Mouse (Mus musculus) lung, embryonic 14.5 days (tissue): ENCODE data around the gene Tomm34. TPM values are rescaled to one million over a fixed set of nuclear protein-coding genes. Genes with fewer than 3 reads are reported as not detected.

ENCODE experiments used
- ATAC-seq: fragments of 200-750 bp; cut with Nextera tagmentation; 2 replicates; pipeline ENCODE4 v1.8.0; 2017; ENCODE audit warnings: mild to moderate bottlenecking, moderate TSS enrichment, moderate library complexity; ENCODE audit not compliant: insufficient read depth
- DNase-seq: peaks from one replicate; pipeline ENCODE4 v3.0.0-alpha.2; 2015
- H3K27ac ChIP-seq: fragments of 300-500 bp; sonication (generic); 2 replicates; pipeline ENCODE4 v1.5.1; 2014; ENCODE audit warnings: low read depth, mild to moderate bottlenecking, moderate library complexity
- H3K27me3 ChIP-seq: fragments of 300-500 bp; sonication (generic); 2 replicates; pipeline ENCODE4 v1.6.1; 2014; ENCODE audit warnings: low read length, control low read depth; ENCODE audit not compliant: insufficient read depth
- H3K36me3 ChIP-seq: fragments of 300-500 bp; sonication (generic); 2 replicates; pipeline ENCODE4 v1.6.1; 2014; ENCODE audit warnings: control low read depth; ENCODE audit not compliant: insufficient read depth
- H3K4me1 ChIP-seq: fragments of 300-500 bp; sonication (generic); 2 replicates; pipeline ENCODE4 v1.6.1; 2014; ENCODE audit warnings: antibody characterized with exemption, control low read depth; ENCODE audit not compliant: insufficient read depth
- H3K4me2 ChIP-seq: fragments of 300-500 bp; sonication (generic); 2 replicates; pipeline ENCODE4 v1.6.1; 2014; ENCODE audit warnings: mild to moderate bottlenecking
- H3K4me3 ChIP-seq: fragments of 300-500 bp; sonication (generic); 2 replicates; pipeline ENCODE4 v1.5.1; 2014; ENCODE audit warnings: low read depth, low read length
- H3K9ac ChIP-seq: fragments of 300-500 bp; sonication (generic); 2 replicates; pipeline ENCODE4 v1.6.1; 2014
- H3K9me3 ChIP-seq: fragments of 300-500 bp; sonication (generic); 2 replicates; pipeline ENCODE4 v1.6.1; 2016; ENCODE audit warnings: low read depth, low read length, control low read depth
- CTCF ChIP-seq: IDR thresholded peaks from 2 replicates; pipeline ENCODE4 v1.5.1; 2016; ENCODE audit warnings: antibody characterized with exemption, low read depth
- WGBS: fragments of 180-500 bp; shearing (Covaris S2); extraction: QIAGEN DNeasy Blood & Tissue Kit; methylation state at CpG from one replicate; pipeline ENCODE4 v1.1.7; 2014; 5-methylcytosine and 5-hydroxymethylcytosine counted together
- polyA plus RNA-seq: library from polyadenylated mRNA; unstranded; fragments of >200 nt; fragmentation: Nextera tagmentation; extraction: Ambion mirVana; gene quantifications from 2 replicates; pipeline ENCODE4 v1.2.1, GENCODE M21; 2014

Tomm34 gene
- polyA plus RNA-seq, 1 experiment from 2014 or later = 54.4 TPM

DNA sequence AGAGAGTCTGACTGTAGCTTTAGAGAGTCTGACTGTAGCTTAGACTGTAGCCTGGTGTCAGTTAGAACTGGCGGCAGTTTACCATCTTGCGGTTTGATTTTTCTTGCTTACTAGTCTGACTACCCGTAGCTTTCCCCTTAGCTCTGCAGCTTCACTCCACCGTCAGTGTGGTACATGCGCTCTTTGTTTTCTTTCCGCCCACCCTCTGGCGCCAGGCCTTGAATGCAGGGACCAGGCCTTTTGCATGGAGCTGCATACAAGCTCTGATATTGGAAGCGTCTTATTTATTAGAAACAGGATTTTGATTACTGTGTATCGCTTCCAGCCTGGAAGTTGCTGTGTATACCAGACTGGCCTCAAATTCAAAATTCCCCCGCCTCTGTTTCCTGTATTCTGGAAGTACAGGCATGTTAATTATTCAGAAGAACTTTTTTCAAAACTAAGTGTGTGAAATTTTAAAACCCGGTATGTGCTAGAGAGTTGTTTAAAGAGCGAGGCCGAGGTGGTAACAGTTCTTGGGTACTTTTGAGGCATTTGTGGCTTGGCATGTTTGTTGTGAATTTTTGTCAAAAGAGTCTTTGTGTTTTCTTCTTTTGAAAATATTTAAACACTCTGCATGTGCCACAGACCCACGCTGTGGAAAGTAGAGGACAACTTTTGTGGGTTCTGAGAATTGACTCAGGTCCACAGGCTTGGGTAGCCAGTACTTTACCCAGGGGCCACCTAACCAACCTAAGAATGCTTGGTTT, 35.5 kb upstream of the Tomm34 start:
- H3K9me3 ChIP-seq = no peaks in the 10 kb centered on the region
- H3K27ac ChIP-seq = no peak overlapping the region
- no peak overlapping the region for H3K9ac ChIP-seq
- DNase-seq = no peak
- no peaks in the 10 kb centered on the region for H3K27me3 ChIP-seq
- H3K4me1 ChIP-seq = no peaks in the 10 kb centered on the region
- no peak for TF ChIP-seq CTCF
- ATAC-seq = no peak
- H3K36me3 ChIP-seq = peaks cover 32% of the 10 kb centered on the region
- 86% methylated on average over 14 of the region's 14 CpGs for WGBS
- no peak overlapping the region for H3K4me2 ChIP-seq
- no peak overlapping the region for H3K4me3 ChIP-seq

DNA sequence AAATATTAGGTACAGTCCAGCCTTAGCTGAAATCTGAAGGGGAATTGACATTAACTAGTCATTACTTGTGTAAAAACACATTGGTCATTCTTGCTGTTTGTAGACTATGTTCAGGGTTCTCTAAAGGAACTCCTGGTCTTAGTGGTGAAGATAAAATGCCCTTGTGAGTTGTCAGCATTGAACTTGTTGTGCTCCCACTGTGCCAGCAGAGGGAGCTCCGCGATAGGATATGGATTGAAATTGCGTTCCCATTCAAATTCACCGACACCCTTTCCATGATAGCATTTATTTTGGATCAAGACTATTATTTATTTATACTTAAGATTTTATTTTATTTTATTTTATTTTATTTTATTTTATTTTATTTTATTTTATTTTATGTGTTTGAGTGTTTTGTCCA, 32.5 kb upstream of the Tomm34 start:
- TF ChIP-seq CTCF = peak; percentile 87
- H3K9me3 ChIP-seq = no peaks in the 10 kb centered on the region
- H3K9ac ChIP-seq = no peak overlapping the region
- no peak overlapping the region for H3K27ac ChIP-seq
- H3K4me2 ChIP-seq = no peak overlapping the region
- no peaks in the 10 kb centered on the region for H3K4me1 ChIP-seq
- peaks cover 49% of the 10 kb centered on the region for H3K36me3 ChIP-seq
- no peak for ATAC-seq
- WGBS = 25% methylated on average over 4 of the region's 4 CpGs
- peak; percentile 83 for DNase-seq
- H3K27me3 ChIP-seq = no peaks in the 10 kb centered on the region
- H3K4me3 ChIP-seq = no peak overlapping the region

- DNase-seq = no peak
- H3K36me3 ChIP-seq = peaks cover 58% of the 10 kb centered on the region
These were observed 31.4 kb upstream of the Tomm34 start for GRCm38 (mm10) chr2:164102366-164102765.

DNA sequence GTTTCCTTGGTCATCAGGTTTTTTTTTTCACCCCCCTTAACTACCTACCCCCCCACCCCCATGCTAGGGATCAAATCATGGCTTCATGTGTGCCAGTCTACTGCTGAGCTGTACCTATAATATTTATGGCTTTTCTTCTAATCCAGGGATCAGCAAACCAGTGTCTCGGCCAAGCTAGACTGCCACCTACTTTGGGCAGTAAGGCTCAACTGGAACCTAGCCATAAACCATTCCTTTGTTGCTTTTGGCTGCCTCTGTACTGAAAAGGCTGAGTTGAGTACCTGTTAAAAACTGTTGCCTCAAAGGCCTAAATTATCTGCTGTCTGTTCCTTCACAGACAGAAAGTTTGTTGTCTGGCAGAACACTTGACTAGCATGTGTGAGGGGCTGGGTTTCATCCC, 31.0 kb upstream of the Tomm34 start:
- 74% methylated on average over 1 of the region's 1 CpGs for WGBS
- Histone ChIP-seq H3K27ac (no peak overlapping the region), H3K9ac (no peak overlapping the region), H3K4me1 (no peaks in the 10 kb centered on the region), H3K4me2 (no peak overlapping the region), H3K27me3 (no peaks in the 10 kb centered on the region), H3K36me3 (peaks cover 58% of the 10 kb centered on the region), H3K4me3 (no peak overlapping the region), H3K9me3 (no peaks in the 10 kb centered on the region)
- no peak for DNase-seq
- no peak for TF ChIP-seq CTCF
- ATAC-seq = no peak

More at GRCm38 (mm10) chr2:164102366-164102765, 31.4 kb upstream of the Tomm34 start:
- no peak overlapping the region for H3K4me2 ChIP-seq
- WGBS = 89% methylated on average over 3 of the region's 3 CpGs
- no peak overlapping the region for H3K9ac ChIP-seq
- no peaks in the 10 kb centered on the region for H3K4me1 ChIP-seq
- H3K4me3 ChIP-seq = no peak overlapping the region
- H3K9me3 ChIP-seq = no peaks in the 10 kb centered on the region
- TF ChIP-seq CTCF = no peak
- no peaks in the 10 kb centered on the region for H3K27me3 ChIP-seq
- ATAC-seq = no peak
- H3K27ac ChIP-seq = no peak overlapping the region

DNA sequence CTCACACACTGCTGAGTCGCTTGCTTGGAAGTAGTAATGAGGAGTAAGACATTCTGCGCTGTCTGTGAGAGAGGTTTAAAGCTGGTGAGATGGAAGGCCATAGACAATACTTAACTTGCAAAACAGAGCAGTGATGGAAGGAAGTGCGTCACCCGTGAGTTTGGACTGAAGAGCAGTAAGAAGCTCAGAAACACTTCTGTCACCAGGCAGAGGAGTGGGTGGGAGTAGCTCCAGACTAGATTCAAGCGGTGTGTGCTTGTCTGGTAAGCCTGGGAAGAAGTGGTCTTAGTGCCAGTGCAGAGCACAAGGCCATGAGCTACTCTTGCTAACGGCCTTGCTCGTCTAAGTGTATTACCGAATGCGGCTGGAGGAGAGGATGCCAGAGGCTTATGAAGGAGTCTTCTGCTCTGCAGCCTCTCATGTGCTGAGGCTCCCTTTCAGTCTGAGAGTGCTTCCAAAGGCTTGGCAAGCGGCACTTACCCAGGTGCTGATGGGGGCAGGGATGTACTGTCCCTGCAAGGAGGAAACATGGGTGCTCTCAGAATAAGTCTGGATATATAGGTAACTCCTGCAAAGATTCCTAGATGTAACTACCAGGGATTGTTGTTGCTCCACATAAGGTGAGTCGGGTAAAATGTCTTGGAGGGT, 27.8 kb upstream of the Tomm34 start:
- H3K9me3 ChIP-seq = no peaks in the 10 kb centered on the region
- ATAC-seq (no peak), DNase-seq (no peak)
- no peak overlapping the region for H3K27ac ChIP-seq
- H3K4me2 ChIP-seq = no peak overlapping the region
- WGBS = 92% methylated on average over 11 of the region's 11 CpGs
- no peak for TF ChIP-seq CTCF
- peaks cover 56% of the 10 kb centered on the region for H3K36me3 ChIP-seq
- no peaks in the 10 kb centered on the region for H3K4me1 ChIP-seq
- H3K27me3 ChIP-seq = no peaks in the 10 kb centered on the region
- no peak overlapping the region for H3K9ac ChIP-seq
- no peak overlapping the region for H3K4me3 ChIP-seq

DNA sequence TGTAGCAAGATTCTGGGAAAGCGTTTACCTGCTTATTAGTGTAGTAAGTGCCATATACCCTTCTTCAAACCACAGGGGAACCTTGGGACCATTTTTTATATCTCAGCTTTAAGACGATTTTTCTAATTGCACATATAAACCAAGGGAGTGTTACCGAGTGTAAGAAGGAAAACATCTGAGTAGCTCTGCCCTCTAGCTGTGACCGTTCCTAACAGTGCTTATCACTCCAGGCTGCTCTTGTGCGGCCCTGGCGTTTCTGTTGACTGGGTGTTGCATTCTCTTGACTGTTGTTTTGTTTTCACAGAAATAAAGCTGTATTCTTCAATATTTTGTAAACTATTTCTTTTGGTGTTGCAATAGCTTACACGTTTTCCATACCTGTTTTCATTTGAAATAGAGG, 23.2 kb upstream of the Tomm34 start:
- 74% methylated on average over 7 of the region's 7 CpGs for whole genome bisulfite sequencing
- ATAC-seq = no peak
- H3K36me3 ChIP-seq = peaks cover 47% of the 10 kb centered on the region

DNA sequence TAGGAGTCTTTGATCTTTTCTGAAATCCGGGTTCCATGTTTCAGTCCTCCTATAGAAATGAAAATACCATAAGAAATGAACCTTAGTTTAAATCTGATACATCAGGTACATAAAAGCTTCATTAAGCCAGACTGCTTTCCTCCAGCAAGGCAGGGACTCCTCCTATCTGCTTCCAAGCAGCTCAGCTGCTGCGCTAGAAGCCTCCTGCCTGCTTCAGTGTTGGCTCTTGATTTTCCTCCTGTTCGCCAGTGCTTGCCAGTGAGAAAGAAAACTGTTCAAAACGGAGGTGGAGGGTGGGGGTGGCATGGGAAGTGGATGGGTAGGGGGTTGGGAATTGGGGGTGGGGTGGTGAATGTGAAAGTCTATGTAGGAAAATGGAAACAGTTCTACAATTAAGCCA, 18.5 kb upstream of the Tomm34 start:
- Histone ChIP-seq H3K27me3 (no peaks in the 10 kb centered on the region), H3K9ac (no peak overlapping the region), H3K4me1 (no peaks in the 10 kb centered on the region), H3K4me3 (no peak overlapping the region), H3K9me3 (no peaks in the 10 kb centered on the region), H3K27ac (no peak overlapping the region), H3K36me3 (peaks cover 56% of the 10 kb centered on the region), H3K4me2 (no peak overlapping the region)
- ATAC-seq (no peak), DNase-seq (no peak)
- 87% methylated on average over 4 of the region's 4 CpGs for WGBS
- TF ChIP-seq CTCF = no peak

More for the DNA sequence above, 23.2 kb upstream of the Tomm34 start:
- H3K9ac ChIP-seq = no peak overlapping the region
- H3K9me3 ChIP-seq = no peaks in the 10 kb centered on the region
- H3K27me3 ChIP-seq = no peaks in the 10 kb centered on the region
- no peaks in the 10 kb centered on the region for H3K4me1 ChIP-seq
- no peak overlapping the region for H3K27ac ChIP-seq
- DNase-seq = no peak
- H3K4me2 ChIP-seq = no peak overlapping the region
- TF ChIP-seq CTCF = no peak
- H3K4me3 ChIP-seq = no peak overlapping the region
